9 mouse cellular contexts compared by ENCODE assay signal in genomic region chr3:122120217-122120616, GRCm38 (mm10).
DNase-seq lines count a peak whose midpoint lies in the region; ATAC-seq and TF ChIP-seq lines count a peak whose summit lies in the region.
"Had no signal": no experiment of that assay in that cellular context is flagged by ENCODE, and none has a peak within 500 bp of the region (broad histone marks: within the 10 kb centered on the region; RNA-seq: fewer than 3 reads in every experiment).

No protein-coding gene starts in this region.

- no peak overlapping the region for H3K9ac ChIP-seq in kidney, postnatal 0 days (ENCODE audit: low read depth, low read length)

- H3K4me3 ChIP-seq in heart, embryonic 10.5 days, result no peak overlapping the region
- no peak overlapping the region for H3K4me3 ChIP-seq in kidney, postnatal 0 days (replicated peaks; ENCODE audit: low read depth, low read length)

- ATAC-seq in kidney, postnatal 0 days (replicated peaks; ENCODE audit: low FRiP score, low read depth), result no peak

- no peak overlapping the region for H3K4me2 ChIP-seq in kidney, postnatal 0 days (ENCODE audit: low read length)

- H3K9me3 ChIP-seq in heart, embryonic 10.5 days, result no peaks in the 10 kb centered on the region
- no peaks in the 10 kb centered on the region for H3K9me3 ChIP-seq in kidney, postnatal 0 days (replicated peaks; ENCODE audit: low read length)

- H3K4me1 ChIP-seq in heart, embryonic 10.5 days, result peaks cover 47% of the 10 kb centered on the region
- H3K4me1 ChIP-seq in kidney, postnatal 0 days (replicated peaks; ENCODE audit: insufficient read depth, low read length), result no peaks in the 10 kb centered on the region; the same call in 1 of the 2 replicates

- peak overlapping the region; percentile 48 for H3K27ac ChIP-seq in heart, embryonic 10.5 days
- H3K27ac ChIP-seq in kidney, postnatal 0 days, result peak overlapping the region; percentile 67

- no peak for TF ChIP-seq CTCF in kidney, postnatal 0 days (IDR thresholded peaks at IDR 0.05; ENCODE audit: low read depth)

- H3K27me3 ChIP-seq in heart, embryonic 10.5 days (ENCODE audit: insufficient read depth, poor library complexity, severe bottlenecking), result no peaks in the 10 kb centered on the region
- H3K27me3 ChIP-seq in kidney, postnatal 0 days (ENCODE audit: insufficient read depth, low read length), result no peaks in the 10 kb centered on the region

- H3K36me3 ChIP-seq in heart, embryonic 10.5 days, result no peaks in the 10 kb centered on the region
- H3K36me3 ChIP-seq in kidney, postnatal 0 days (ENCODE audit: insufficient read depth, low read length), result no peaks in the 10 kb centered on the region

- DNase-seq in lung, adult 18-20 months, result peak; percentile 44 to 59
- no peak for DNase-seq in lung, postnatal 14 days
- DNase-seq in heart, embryonic 10.5 days (ENCODE audit: low spot score), result no peak
- peak; percentile 74 for DNase-seq in kidney, postnatal 0 days (ENCODE audit: low spot score)
- DNase-seq in skeletal muscle tissue, adult 2 months (ENCODE audit: low read depth, low spot score), result peak; percentile 74
- no peak for DNase-seq in thymus, postnatal 0 days (ENCODE audit: low spot score)
- DNase-seq in left cerebral cortex, adult 11 months (ENCODE audit: low spot score), result no peak
- DNase-seq: cerebellum, adult 9-10 months; left cerebral cortex, postnatal 4 days had no signal

- WGBS in heart, embryonic 10.5 days, result 73% methylated on average over 7 of the region's 7 CpGs
- WGBS in kidney, postnatal 0 days, result 70% methylated on average over 7 of the region's 7 CpGs

Comparison
In these comparisons a context has a peak if more than half of its experiments do, and no peak if none do; other contexts are left out.
1. DNase-seq: peak in lung, adult 18-20 months (2 of 2), kidney, postnatal 0 days (single experiment) and skeletal muscle tissue, adult 2 months (single experiment); none in lung, postnatal 14 days (single experiment), heart, embryonic 10.5 days (single experiment), thymus, postnatal 0 days (single experiment) and left cerebral cortex, adult 11 months (single experiment).